Mouse (Mus musculus) heart, postnatal 0 days (tissue): Measurements from ENCODE around the gene Kmt2a. TPM values are rescaled to one million over a fixed set of nuclear protein-coding genes. Genes with fewer than 3 reads are reported as not detected.

Experiments
- ATAC-seq: fragments of 200-750 bp; cut with Nextera tagmentation; 2 replicates; pipeline ENCODE4 v1.8.0; 2017; ENCODE audit warnings: low read depth, moderate number of reproducible peaks, moderate library complexity; ENCODE audit not compliant: insufficient read depth
- DNase-seq: peaks from one replicate; pipeline ENCODE4 v3.0.0-alpha.2; 2016; ENCODE audit warnings: low spot score
- H3K27ac ChIP-seq: fragments of 300-500 bp; sonication (generic); 2 replicates; pipeline ENCODE4 v1.5.1; 2014; ENCODE audit warnings: low read depth, mild to moderate bottlenecking
- H3K27me3 ChIP-seq: fragments of 300-500 bp; sonication (generic); 2 replicates; pipeline ENCODE4 v1.6.1; 2014; ENCODE audit warnings: low read length, mixed read lengths; ENCODE audit not compliant: control insufficient read depth, insufficient read depth
- H3K36me3 ChIP-seq: fragments of 300-500 bp; sonication (generic); replicated peaks from 2 replicates; pipeline ENCODE4 v1.6.1; 2014; ENCODE audit warnings: low read length, mixed read lengths; ENCODE audit not compliant: control insufficient read depth, insufficient read depth
- H3K4me1 ChIP-seq: fragments of 300-500 bp; sonication (generic); 2 replicates; pipeline ENCODE4 v1.6.1; 2014; ENCODE audit warnings: antibody characterized with exemption; ENCODE audit not compliant: control insufficient read depth, insufficient read depth
- H3K4me2 ChIP-seq: fragments of 300-500 bp; sonication (generic); 2 replicates; pipeline ENCODE4 v1.6.1; 2014; ENCODE audit warnings: low read depth, mild to moderate bottlenecking, low read length, moderate library complexity
- H3K4me3 ChIP-seq: fragments of 300-500 bp; sonication (generic); 2 replicates; pipeline ENCODE4 v1.5.1; 2014; ENCODE audit warnings: low read depth, low read length
- H3K9ac ChIP-seq: fragments of 300-500 bp; sonication (generic); replicated peaks from 2 replicates; pipeline ENCODE4 v1.6.1; 2014; ENCODE audit warnings: low read depth, low read length, mixed read lengths
- H3K9me3 ChIP-seq: fragments of 300-500 bp; sonication (generic); replicated peaks from 2 replicates; pipeline ENCODE4 v1.6.1; 2016; ENCODE audit warnings: low read length; ENCODE audit not compliant: control insufficient read depth
- CTCF ChIP-seq: IDR thresholded peaks from 2 replicates; pipeline ENCODE4 v1.5.1; 2016; ENCODE audit warnings: antibody characterized with exemption, control low read depth, low read depth
- EP300 ChIP-seq: IDR thresholded peaks from 2 replicates; pipeline ENCODE4 v1.6.1; 2016; ENCODE audit warnings: antibody characterized with exemption, low read depth
- WGBS: fragments of 180-500 bp; shearing (Covaris S2); extraction: QIAGEN DNeasy Blood & Tissue Kit; methylation state at CpG from one replicate; pipeline ENCODE4 v1.1.7; 2014; 5-methylcytosine and 5-hydroxymethylcytosine counted together
- polyA plus RNA-seq: library from polyadenylated mRNA; unstranded; fragments of >200 nt; fragmentation: Nextera tagmentation; extraction: Ambion mirVana; gene quantifications from 2 replicates; pipeline ENCODE4 v1.2.1, GENCODE M21; 2015
- total RNA-seq: library from RNA; depleted of rRNA; stranded (reverse); fragments of >200 nt; gene quantifications from 2 replicates; pipeline ENCODE4 v1.2.3, GENCODE M21; 2014; ENCODE audit warnings: low replicate concordance

Kmt2a gene
- total and polyA plus RNA-seq, 2 experiments from 2014 or later, result 4.2 to 7.8 TPM

GRCm38 (mm10) chr9:44900402-44900801, 19.3 kb upstream of the Kmt2a start:
- Histone ChIP-seq H3K9ac (no peak overlapping the region), H3K9me3 (no peaks in the 10 kb centered on the region), H3K4me3 (no peak overlapping the region), H3K36me3 (no peaks in the 10 kb centered on the region), H3K4me1 (peaks cover 14% of the 10 kb centered on the region; the same call in 1 of the 2 replicates), H3K27ac (no peak overlapping the region), H3K27me3 (no peaks in the 10 kb centered on the region), H3K4me2 (no peak overlapping the region)
- ATAC-seq (no peak), DNase-seq (no peak)
- WGBS, result 56% methylated on average over 4 of the region's 4 CpGs
- peak; percentile 32 for TF ChIP-seq CTCF
- no peak for TF ChIP-seq EP300

- Histone ChIP-seq H3K9me3 (no peaks in the 10 kb centered on the region), H3K4me1 (0 out of 2 replicates have a peak, but pooled peaks cover 7% of the 10 kb centered on the region), H3K36me3 (no peaks in the 10 kb centered on the region), H3K4me2 (no peak overlapping the region), H3K4me3 (no peak overlapping the region), H3K9ac (no peak overlapping the region), H3K27ac (no peak overlapping the region), H3K27me3 (no peaks in the 10 kb centered on the region)
- no peak for ATAC-seq
- TF ChIP-seq EP300, result no peak
- TF ChIP-seq CTCF, result no peak
- DNase-seq, result no peak
- 58% methylated on average over 3 of the region's 3 CpGs for WGBS
Observed at GRCm38 (mm10) chr9:44899716-44900115, 18.6 kb upstream of the Kmt2a start.

- Histone ChIP-seq H3K27ac (no peak overlapping the region), H3K4me2 (no peak overlapping the region), H3K9ac (no peak overlapping the region), H3K9me3 (no peaks in the 10 kb centered on the region), H3K27me3 (no peaks in the 10 kb centered on the region), H3K36me3 (no peaks in the 10 kb centered on the region), H3K4me1 (peaks cover 7% of the 10 kb centered on the region; the same call in 1 of the 2 replicates), H3K4me3 (no peak overlapping the region)
- no peak for TF ChIP-seq EP300
- no peak for TF ChIP-seq CTCF
- 73% methylated on average over 4 of the region's 4 CpGs for WGBS
- ATAC-seq (no peak), DNase-seq (no peak)
Observed at GRCm38 (mm10) chr9:44897024-44897423, 15.9 kb upstream of the Kmt2a start.

GRCm38 (mm10) chr9:44892664-44893063, 11.6 kb upstream of the Kmt2a start:
- TF ChIP-seq CTCF (no peak), EP300 (no peak)
- WGBS, result 24% methylated on average over 3 of the region's 3 CpGs

GRCm38 (mm10) chr9:44891210-44891609, 10.1 kb upstream of the Kmt2a start:
- H3K4me2 ChIP-seq, result no peak overlapping the region
- no peaks in the 10 kb centered on the region for H3K9me3 ChIP-seq
- H3K36me3 ChIP-seq, result no peaks in the 10 kb centered on the region
- peaks cover 7% of the 10 kb centered on the region; the same call in 1 of the 2 replicates for H3K4me1 ChIP-seq
- no peak for ATAC-seq
- H3K4me3 ChIP-seq, result no peak overlapping the region
- H3K27me3 ChIP-seq, result no peaks in the 10 kb centered on the region
- no peak for DNase-seq
- WGBS, result 84% methylated on average over 6 of the region's 6 CpGs
- no peak overlapping the region for H3K9ac ChIP-seq
- TF ChIP-seq CTCF (no peak), EP300 (no peak)
- H3K27ac ChIP-seq, result no peak overlapping the region

More at GRCm38 (mm10) chr9:44892664-44893063, 11.6 kb upstream of the Kmt2a start:
- Histone ChIP-seq H3K9me3 (no peaks in the 10 kb centered on the region), H3K27ac (no peak overlapping the region), H3K4me2 (no peak overlapping the region), H3K27me3 (no peaks in the 10 kb centered on the region), H3K9ac (no peak overlapping the region), H3K4me1 (peaks cover 7% of the 10 kb centered on the region; the same call in 1 of the 2 replicates), H3K4me3 (no peak overlapping the region), H3K36me3 (no peaks in the 10 kb centered on the region)
- DNase-seq (no peak), ATAC-seq (no peak)

- ATAC-seq (no peak), DNase-seq (no peak)
- no peak overlapping the region for H3K4me3 ChIP-seq
- peaks cover 7% of the 10 kb centered on the region; the same call in 1 of the 2 replicates for H3K4me1 ChIP-seq
- no peak overlapping the region for H3K27ac ChIP-seq
- 27% methylated on average over 2 of the region's 2 CpGs for WGBS
- no peak overlapping the region for H3K9ac ChIP-seq
- TF ChIP-seq CTCF (no peak), EP300 (no peak)
- no peaks in the 10 kb centered on the region for H3K36me3 ChIP-seq
- H3K9me3 ChIP-seq, result no peaks in the 10 kb centered on the region
- no peaks in the 10 kb centered on the region for H3K27me3 ChIP-seq
- H3K4me2 ChIP-seq, result no peak overlapping the region
Observed at GRCm38 (mm10) chr9:44890122-44890521, 9.0 kb upstream of the Kmt2a start.
